Mouse (Mus musculus) brain, embryonic 14.5 days (tissue): ENCODE results near the gene Lmbrd2.

Experiments
- CTCF ChIP-seq: fragments of 200-500 bp; IDR thresholded peaks from 2 replicates; pipeline ENCODE4 v1.5.1; 2012; ENCODE audit warnings: inconsistent platforms, mild to moderate bottlenecking, moderate library complexity, borderline replicate concordance; ENCODE audit not compliant: insufficient read depth, insufficient read length; ENCODE audit errors: extremely low read depth
- POLR2A ChIP-seq: fragments of 200-500 bp; IDR thresholded peaks from 2 replicates; pipeline ENCODE4 v1.6.1; 2012; ENCODE audit warnings: mild to moderate bottlenecking, inconsistent platforms, borderline replicate concordance; ENCODE audit not compliant: poor library complexity, insufficient read depth, insufficient read length, severe bottlenecking; ENCODE audit errors: extremely low read depth

DNA sequence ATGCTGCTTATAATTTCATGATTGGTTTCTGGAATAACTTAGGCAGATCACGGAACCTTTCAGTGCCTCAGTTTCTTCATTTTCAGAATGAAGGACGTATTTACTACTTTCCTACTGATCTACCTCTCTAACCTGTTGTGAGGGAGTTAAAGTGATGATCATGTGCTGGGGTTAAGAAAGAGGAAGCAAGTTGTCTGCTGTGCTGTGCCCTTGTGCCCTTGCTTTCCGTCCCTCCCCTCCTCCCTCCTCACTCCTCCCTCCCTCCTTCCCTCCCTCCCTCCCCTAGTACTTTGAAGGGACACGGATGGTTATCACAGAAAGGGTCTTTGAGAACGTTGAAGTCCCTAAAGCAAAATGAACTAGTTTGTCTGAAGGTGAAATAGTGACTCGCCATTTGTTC is 58.1 kb downstream of the Lmbrd2 start:
- TF ChIP-seq POLR2A (no peak), CTCF (no peak)
